ENCODE assay signal across 12 mouse cellular contexts in genomic region chr8:4192305-4192704, GRCm38 (mm10). TPM values are rescaled to one million over a fixed set of nuclear protein-coding genes. Genes with fewer than 3 reads are reported as not detected.
DNase-seq lines count a peak whose midpoint lies in the region; ATAC-seq and TF ChIP-seq lines count a peak whose summit lies in the region.
"Had no signal": no experiment of that assay in that cellular context is flagged by ENCODE, and none has a peak within 500 bp of the region (broad histone marks: within the 10 kb centered on the region; RNA-seq: fewer than 3 reads in every experiment).

No protein-coding gene starts in this region.

- H3K4me3 ChIP-seq in hindbrain, embryonic 14.5 days (replicated peaks; ENCODE audit: low read length): no peak overlapping the region
- H3K4me3 ChIP-seq in midbrain, embryonic 14.5 days (replicated peaks; ENCODE audit: low read depth, low read length): no peak overlapping the region
- H3K4me3 ChIP-seq in kidney, adult 2 months (ENCODE audit: insufficient read depth, low read depth, low read length): no peak overlapping the region
- H3K4me3 ChIP-seq in thymus, adult 2 months (ENCODE audit: control insufficient read depth, insufficient read depth, low read length): no peak overlapping the region

- H3K4me2 ChIP-seq in hindbrain, embryonic 14.5 days (replicated peaks): no peak overlapping the region
- H3K4me2 ChIP-seq in midbrain, embryonic 14.5 days (ENCODE audit: low read length): no peak overlapping the region

- H3K36me3 ChIP-seq in hindbrain, embryonic 14.5 days (replicated peaks; ENCODE audit: control insufficient read depth, insufficient read depth): peaks cover 71% of the 10 kb centered on the region
- peaks cover 72% of the 10 kb centered on the region for H3K36me3 ChIP-seq in midbrain, embryonic 14.5 days (ENCODE audit: control insufficient read depth, insufficient read depth, low read length)
- no peaks in the 10 kb centered on the region for H3K36me3 ChIP-seq in kidney, adult 2 months (ENCODE audit: control insufficient read depth, insufficient read depth, low read length)
- H3K36me3 ChIP-seq in thymus, adult 2 months (ENCODE audit: control insufficient read depth, insufficient read depth, low read length): 0 out of 2 replicates have a peak, but pooled peaks cover 3% of the 10 kb centered on the region

- H3K4me1 ChIP-seq in hindbrain, embryonic 14.5 days (replicated peaks; ENCODE audit: control insufficient read depth, insufficient read depth, low read length): peaks cover 12% of the 10 kb centered on the region
- peaks cover 5% of the 10 kb centered on the region; the same call in 1 of the 2 replicates for H3K4me1 ChIP-seq in midbrain, embryonic 14.5 days (ENCODE audit: control insufficient read depth, insufficient read depth, low read length)
- 0 out of 2 replicates have a peak, but pooled peaks cover 3% of the 10 kb centered on the region for H3K4me1 ChIP-seq in kidney, adult 2 months (ENCODE audit: control insufficient read depth, insufficient read depth, low read length)
- peaks cover 5% of the 10 kb centered on the region for H3K4me1 ChIP-seq in thymus, adult 2 months (replicated peaks; ENCODE audit: control insufficient read depth, insufficient read depth, low read length)

- no peak for TF ChIP-seq CTCF in brain, embryonic 14.5 days (IDR thresholded peaks at IDR 0.05; ENCODE audit: borderline replicate concordance, extremely low read depth, insufficient read depth, insufficient read length)
- TF ChIP-seq CTCF in kidney, adult 2 months (conservative IDR thresholded peaks at IDR 0.05; ENCODE audit: insufficient read depth, insufficient read length, low read depth, low read length): no peak
- no peak for TF ChIP-seq CTCF in thymus, adult 2 months (IDR thresholded peaks at IDR 0.05; ENCODE audit: borderline replicate concordance, control insufficient read depth, extremely low read depth, insufficient read depth, low read length, poor library complexity)

- 32% methylated on average over 5 of the region's 5 CpGs for WGBS in hindbrain, embryonic 14.5 days
- WGBS in midbrain, embryonic 14.5 days: 39% methylated on average over 5 of the region's 5 CpGs
- 80% methylated on average over 5 of the region's 5 CpGs for WGBS in kidney, adult 2 months
- WGBS in thymus, adult 2 months: 96% methylated on average over 5 of the region's 5 CpGs

- no peak overlapping the region for H3K9ac ChIP-seq in hindbrain, embryonic 14.5 days
- H3K9ac ChIP-seq in midbrain, embryonic 14.5 days (replicated peaks; ENCODE audit: low read length): no peak overlapping the region

- H3K27ac ChIP-seq in hindbrain, embryonic 14.5 days: peak overlapping the region; percentile 78
- peak overlapping the region; percentile 70 for H3K27ac ChIP-seq in midbrain, embryonic 14.5 days (replicated peaks; ENCODE audit: low read depth, low read length)
- no peak overlapping the region for H3K27ac ChIP-seq in kidney, adult 2 months (ENCODE audit: insufficient read depth, low read depth, low read length)
- no peak overlapping the region for H3K27ac ChIP-seq in thymus, adult 2 months (ENCODE audit: control insufficient read depth, insufficient read depth, low read length)

- H3K27me3 ChIP-seq in hindbrain, embryonic 14.5 days (ENCODE audit: control insufficient read depth, insufficient read depth, low read length): no peaks in the 10 kb centered on the region
- no peaks in the 10 kb centered on the region for H3K27me3 ChIP-seq in midbrain, embryonic 14.5 days (ENCODE audit: control insufficient read depth, insufficient read depth, low read length)
- no peaks in the 10 kb centered on the region for H3K27me3 ChIP-seq in kidney, adult 2 months (replicated peaks; ENCODE audit: control insufficient read depth, insufficient read depth, low read length)
- no peaks in the 10 kb centered on the region for H3K27me3 ChIP-seq in thymus, adult 2 months (ENCODE audit: control insufficient read depth, insufficient read depth, low read length)

- DNase-seq in cerebellum, adult 11-12 months: peak; percentile 31
- no peak for DNase-seq in cerebellum, postnatal 14 days
- peak; percentile 78 for DNase-seq in brain, embryonic 14.5 days (ENCODE audit: low read depth)
- peak; percentile 44 for DNase-seq in hindbrain, embryonic 14.5 days (ENCODE audit: low spot score)
- DNase-seq in midbrain, embryonic 14.5 days: peak; percentile 46
- no peak for DNase-seq in kidney, adult 2 months
- no peak for DNase-seq in heart, adult 18-20 months
- no peak for DNase-seq in thymus, adult 2 months
- DNase-seq: heart, postnatal 4 days; lung, adult 2 months had no signal

- no peak for TF ChIP-seq POLR2A in brain, embryonic 14.5 days (IDR thresholded peaks at IDR 0.05; ENCODE audit: borderline replicate concordance, extremely low read depth, insufficient read depth, insufficient read length, poor library complexity, severe bottlenecking)
- TF ChIP-seq POLR2A in kidney, adult 2 months (IDR thresholded peaks at IDR 0.05; ENCODE audit: low read depth, low read length): no peak
- TF ChIP-seq POLR2A in thymus, adult 2 months (IDR thresholded peaks at IDR 0.05; ENCODE audit: control insufficient read depth, extremely low read depth, insufficient read depth, low read length, poor library complexity): no peak

- no peaks in the 10 kb centered on the region for H3K9me3 ChIP-seq in hindbrain, embryonic 14.5 days (ENCODE audit: control insufficient read depth, low read length)
- no peaks in the 10 kb centered on the region for H3K9me3 ChIP-seq in midbrain, embryonic 14.5 days (ENCODE audit: control insufficient read depth, low read length)

- ATAC-seq in hindbrain, embryonic 14.5 days (ENCODE audit: low FRiP score): peak; percentile 47
- ATAC-seq in midbrain, embryonic 14.5 days (ENCODE audit: low FRiP score, low TSS enrichment): peak; percentile 48

RNA-seq across cellular contexts. Expression of gene Prr36, which starts 25.0 kb away (rescaled TPM):
- polyA plus RNA-seq in brain, embryonic 14.5 days (2012; rRNA removed): 32.7 and 82.9 TPM in 2 replicates
- polyA plus RNA-seq in hindbrain, embryonic 14.5 days (2014; fragmentation: Nextera tagmentation; extraction: Ambion mirVana): 58.8 and 60.8 TPM in 2 replicates
- polyA plus RNA-seq in midbrain, embryonic 14.5 days (2014; fragmentation: Nextera tagmentation; extraction: Ambion mirVana): 51.8 and 67.1 TPM in 2 replicates
- polyA plus RNA-seq in kidney, adult 2 months (2012; rRNA removed): 0.05 and 0.17 TPM in 2 replicates
- total RNA-seq in heart, adult 18-20 months (2021): under 1 TPM; 0.07 to 0.10 TPM
- 0.47 and 0.64 TPM in 2 replicates for polyA plus RNA-seq in thymus, adult 2 months (2012; rRNA removed)
- total RNA-seq: gastrocnemius, adult 8-10 months had no signal

RNA-seq across cellular contexts. Expression of gene Evi5l, which starts 25.9 kb away (rescaled TPM):
- 80.8 and 107 TPM in 2 replicates for polyA plus RNA-seq in brain, embryonic 14.5 days (2012; rRNA removed)
- polyA plus RNA-seq in hindbrain, embryonic 14.5 days (2014; fragmentation: Nextera tagmentation; extraction: Ambion mirVana): 88.7 and 90.3 TPM in 2 replicates
- 93.6 and 98.0 TPM in 2 replicates for polyA plus RNA-seq in midbrain, embryonic 14.5 days (2014; fragmentation: Nextera tagmentation; extraction: Ambion mirVana)
- polyA plus RNA-seq in kidney, adult 2 months (2012; rRNA removed): 22.4 and 23.0 TPM in 2 replicates
- total RNA-seq in heart, adult 18-20 months (2021): 10 to 100 TPM; 24.1 to 26.3 TPM
- polyA plus RNA-seq in thymus, adult 2 months (2012; rRNA removed): 48.3 and 64.2 TPM in 2 replicates

RNA-seq across cellular contexts. Expression of gene Lrrc8e, which starts 34.3 kb away (rescaled TPM):
- not detected in 2 replicates for polyA plus RNA-seq in brain, embryonic 14.5 days (2012; rRNA removed)
- polyA plus RNA-seq in hindbrain, embryonic 14.5 days (2014; fragmentation: Nextera tagmentation; extraction: Ambion mirVana): 0.05 TPM in 1 of 2 replicates, not detected in the other
- 0.07 TPM in 1 of 2 replicates, not detected in the other for polyA plus RNA-seq in midbrain, embryonic 14.5 days (2014; fragmentation: Nextera tagmentation; extraction: Ambion mirVana)
- polyA plus RNA-seq in kidney, adult 2 months (2012; rRNA removed): 0.45 and 0.48 TPM in 2 replicates
- total RNA-seq in heart, adult 18-20 months (2021): 1 to 10 TPM in 1 of 2 experiments, under 1 TPM in 1; 0.21 to 1.3 TPM
- polyA plus RNA-seq in thymus, adult 2 months (2012; rRNA removed): 0.59 and 0.66 TPM in 2 replicates
- total RNA-seq: layer of hippocampus, postnatal 36 days had no signal

RNA-seq across cellular contexts. Expression of gene Map2k7, which starts 46.2 kb away (rescaled TPM):
- 58.7 and 63.5 TPM in 2 replicates for polyA plus RNA-seq in brain, embryonic 14.5 days (2012; rRNA removed)
- polyA plus RNA-seq in hindbrain, embryonic 14.5 days (2014; fragmentation: Nextera tagmentation; extraction: Ambion mirVana): 19.5 and 21.4 TPM in 2 replicates
- 21.9 and 30.1 TPM in 2 replicates for polyA plus RNA-seq in midbrain, embryonic 14.5 days (2014; fragmentation: Nextera tagmentation; extraction: Ambion mirVana)
- 32.0 and 32.2 TPM in 2 replicates for polyA plus RNA-seq in kidney, adult 2 months (2012; rRNA removed)
- total RNA-seq in heart, adult 18-20 months (2021): 10 to 100 TPM; 65.1 to 66.5 TPM
- polyA plus RNA-seq in thymus, adult 2 months (2012; rRNA removed): 73.2 and 79.9 TPM in 2 replicates

RNA-seq across cellular contexts. Expression of gene Gm49320, which starts 46.4 kb away (rescaled TPM):
- 4.3 and 5.6 TPM in 2 replicates for polyA plus RNA-seq in brain, embryonic 14.5 days (2012; rRNA removed)
- 1.0 and 1.6 TPM in 2 replicates for polyA plus RNA-seq in hindbrain, embryonic 14.5 days (2014; fragmentation: Nextera tagmentation; extraction: Ambion mirVana)
- 0.70 and 0.80 TPM in 2 replicates for polyA plus RNA-seq in midbrain, embryonic 14.5 days (2014; fragmentation: Nextera tagmentation; extraction: Ambion mirVana)
- 1.3 and 3.3 TPM in 2 replicates for polyA plus RNA-seq in kidney, adult 2 months (2012; rRNA removed)
- under 1 TPM in 1 of 2 experiments, not detected in 1; 0.31 TPM for total RNA-seq in heart, adult 18-20 months (2021)
- 2.6 and 4.6 TPM in 2 replicates for polyA plus RNA-seq in thymus, adult 2 months (2012; rRNA removed)
- total RNA-seq: gastrocnemius, adult 8-10 months had no signal

Comparison
In these comparisons a context has a peak if more than half of its experiments do, and no peak if none do; other contexts are left out.
1. DNase-seq: peak in cerebellum, adult 11-12 months (single experiment), brain, embryonic 14.5 days (single experiment), hindbrain, embryonic 14.5 days (single experiment) and midbrain, embryonic 14.5 days (single experiment); none in cerebellum, postnatal 14 days (0 of 2), kidney, adult 2 months (single experiment), heart, adult 18-20 months (0 of 2) and thymus, adult 2 months (single experiment).
2. H3K27ac ChIP-seq: peak in hindbrain, embryonic 14.5 days (single experiment) and midbrain, embryonic 14.5 days (single experiment); none in kidney, adult 2 months (single experiment) and thymus, adult 2 months (single experiment).
3. RNA of gene Prr36, which starts 25.0 kb away (polyA plus RNA-seq): 32.7 to 82.9 TPM in brain, embryonic 14.5 days, 51.8 to 67.1 TPM in midbrain, embryonic 14.5 days and 58.8 to 60.8 TPM in hindbrain, embryonic 14.5 days; 0.47 to 0.64 TPM in thymus, adult 2 months and 0.05 to 0.17 TPM in kidney, adult 2 months; every median in the first group is over 10 times any median in the second.